Mouse (Mus musculus) bone marrow macrophage, adult 2 months (primary cell): ENCODE results near the gene Mfsd4b5.

ENCODE experiments used
- CTCF ChIP-seq: IDR thresholded peaks from 2 replicates; pipeline ENCODE4 v1.5.1; 2012; ENCODE audit warnings: low read depth, mild to moderate bottlenecking, low read length, moderate library complexity
- POLR2A ChIP-seq: IDR thresholded peaks from 2 replicates; pipeline ENCODE4 v1.6.1; 2012; ENCODE audit warnings: mild to moderate bottlenecking, low read depth, low read length, borderline replicate concordance

DNA sequence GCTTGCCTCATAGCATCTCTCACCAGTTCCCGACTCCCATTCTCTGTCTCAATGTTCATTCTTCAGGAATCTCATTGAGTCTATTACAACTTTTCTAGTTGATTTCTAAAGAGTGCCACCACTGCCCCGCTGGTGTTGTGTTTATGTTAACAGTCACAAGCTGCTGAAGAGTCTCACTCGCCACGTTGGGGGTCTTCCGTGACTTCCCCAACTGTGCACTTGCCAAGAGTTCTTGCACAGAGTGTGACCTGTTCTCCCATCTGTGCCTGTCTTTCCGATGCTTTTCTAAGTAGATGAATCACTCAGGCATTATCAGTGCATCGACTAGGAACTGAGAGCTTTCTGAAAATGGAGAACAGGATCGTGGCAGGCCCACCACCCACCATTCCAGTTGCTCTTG lies 41.6 kb upstream of the Mfsd4b5 start:
- TF ChIP-seq POLR2A = no peak
- TF ChIP-seq CTCF = no peak
